In genomic region chr7:27675222-27675612, GRCm38 (mm10) we compare ENCODE assay signal across 9 mouse cellular contexts. TPM values are rescaled to one million over a fixed set of nuclear protein-coding genes. Genes with fewer than 3 reads are reported as not detected.
A peak's percentile ranks its signal among the peaks of the same experiment; 100 is the strongest.
DNase-seq lines count a peak whose midpoint lies in the region; ATAC-seq and TF ChIP-seq lines count a peak whose summit lies in the region.
"Had no signal": no experiment of that assay in that cellular context is flagged by ENCODE, and none has a peak within 500 bp of the region (broad histone marks: within the 10 kb centered on the region; RNA-seq: fewer than 3 reads in every experiment).

No protein-coding gene starts in this region.

- H3K27ac ChIP-seq in heart, postnatal 0 days (ENCODE audit: low read depth) = no peak overlapping the region
- H3K27ac ChIP-seq in heart, adult 2 months = no peak overlapping the region
- no peak overlapping the region for H3K27ac ChIP-seq in hindbrain, embryonic 12.5 days
- H3K27ac ChIP-seq in midbrain, embryonic 10.5 days (replicated peaks) = peak overlapping the region; percentile 96

- no peak overlapping the region for H3K9ac ChIP-seq in heart, postnatal 0 days (replicated peaks; ENCODE audit: low read depth, low read length)
- H3K9ac ChIP-seq in heart, adult 2 months (ENCODE audit: low read depth, low read length) = no peak overlapping the region
- H3K9ac ChIP-seq in hindbrain, embryonic 12.5 days = no peak overlapping the region; the same call in 1 of the 2 replicates

- no peaks in the 10 kb centered on the region for H3K27me3 ChIP-seq in heart, postnatal 0 days (ENCODE audit: control insufficient read depth, insufficient read depth, low read length)
- no peaks in the 10 kb centered on the region for H3K27me3 ChIP-seq in heart, adult 2 months (ENCODE audit: control insufficient read depth, insufficient read depth, low read length)
- no peaks in the 10 kb centered on the region for H3K27me3 ChIP-seq in hindbrain, embryonic 12.5 days
- no peaks in the 10 kb centered on the region for H3K27me3 ChIP-seq in midbrain, embryonic 10.5 days (ENCODE audit: low read depth, poor library complexity, severe bottlenecking)

- intact Hi-C loops in heart, adult 2 months (cut with DNase I) = loop anchor here (2.0 to 10.0 kb wide), 2 partner anchors 14 to 320 kb away; partner anchors contain the start of genes Gm20479, Shkbp1 and Zfp607b

- no peak for TF ChIP-seq POLR2A in heart, adult 2 months (IDR thresholded peaks at IDR 0.05; ENCODE audit: insufficient read depth, low read depth, low read length)

- ATAC-seq in heart, postnatal 0 days (ENCODE audit: insufficient read depth, low read depth) = no peak
- ATAC-seq in hindbrain, embryonic 12.5 days (ENCODE audit: low FRiP score) = no peak

- H3K36me3 ChIP-seq in heart, postnatal 0 days (replicated peaks; ENCODE audit: control insufficient read depth, insufficient read depth, low read length) = no peaks in the 10 kb centered on the region; the same call in none of the 2 replicates
- no peaks in the 10 kb centered on the region for H3K36me3 ChIP-seq in heart, adult 2 months (ENCODE audit: control insufficient read depth, insufficient read depth, low read length)
- peaks cover 9% of the 10 kb centered on the region; the same call in 1 of the 2 replicates for H3K36me3 ChIP-seq in hindbrain, embryonic 12.5 days
- peaks cover 19% of the 10 kb centered on the region for H3K36me3 ChIP-seq in midbrain, embryonic 10.5 days

- H3K4me2 ChIP-seq in heart, postnatal 0 days (ENCODE audit: low read depth, low read length) = peak overlapping the region; percentile 100
- peak overlapping the region; percentile 99 for H3K4me2 ChIP-seq in hindbrain, embryonic 12.5 days (replicated peaks)

- no peak for TF ChIP-seq CTCF in heart, postnatal 0 days (IDR thresholded peaks at IDR 0.05; ENCODE audit: low read depth)
- no peak for TF ChIP-seq CTCF in heart, adult 2 months (IDR thresholded peaks at IDR 0.05)

- no peak for TF ChIP-seq EP300 in heart, postnatal 0 days (IDR thresholded peaks at IDR 0.05; ENCODE audit: low read depth)
- TF ChIP-seq EP300 in heart, adult 2 months (IDR thresholded peaks at IDR 0.05; ENCODE audit: insufficient read depth, low read depth, low read length) = no peak

- WGBS in heart, postnatal 0 days = 38% methylated on average over 14 of the region's 14 CpGs
- WGBS in heart, adult 2 months = 30% methylated on average over 14 of the region's 14 CpGs
- WGBS in hindbrain, embryonic 12.5 days = 35% methylated on average over 14 of the region's 14 CpGs
- WGBS in midbrain, embryonic 10.5 days = 30% methylated on average over 14 of the region's 14 CpGs

- peaks cover 13% of the 10 kb centered on the region for H3K4me1 ChIP-seq in heart, postnatal 0 days (ENCODE audit: control insufficient read depth, insufficient read depth)
- peaks cover 8% of the 10 kb centered on the region for H3K4me1 ChIP-seq in heart, adult 2 months (ENCODE audit: control insufficient read depth, insufficient read depth, low read length)
- peaks cover 21% of the 10 kb centered on the region for H3K4me1 ChIP-seq in hindbrain, embryonic 12.5 days
- peaks cover 32% of the 10 kb centered on the region for H3K4me1 ChIP-seq in midbrain, embryonic 10.5 days

- no peaks in the 10 kb centered on the region for H3K9me3 ChIP-seq in heart, postnatal 0 days (replicated peaks; ENCODE audit: control insufficient read depth, low read length)
- no peaks in the 10 kb centered on the region for H3K9me3 ChIP-seq in hindbrain, embryonic 12.5 days (replicated peaks)
- no peaks in the 10 kb centered on the region for H3K9me3 ChIP-seq in midbrain, embryonic 10.5 days (replicated peaks)

- H3K4me3 ChIP-seq in heart, postnatal 0 days (ENCODE audit: low read depth, low read length) = peak overlapping the region; percentile 85; the same call in 1 of the 2 replicates
- H3K4me3 ChIP-seq in heart, adult 2 months = no peak overlapping the region
- peak overlapping the region; percentile 91 for H3K4me3 ChIP-seq in hindbrain, embryonic 12.5 days
- H3K4me3 ChIP-seq in midbrain, embryonic 10.5 days = peak overlapping the region; percentile 99

- DNase-seq in heart, postnatal 0 days (ENCODE audit: low spot score) = no peak
- DNase-seq in heart, adult 2 months = no peak
- peak; percentile 47 for DNase-seq in ZHBTc4 (ENCODE audit: low read depth, low spot score)
- no peak for DNase-seq in midbrain, embryonic 10.5 days (ENCODE audit: low spot score)
- DNase-seq in cerebellum, postnatal 10 days = no peak
- DNase-seq in right cerebral cortex, adult 2 months (ENCODE audit: low spot score in 2 of 2) = no peak
- DNase-seq in ovary, postnatal 36 days (ENCODE audit: low spot score) = no peak

- peaks cover 2% of the 10 kb centered on the region; the same call in 1 of the 2 replicates for H3K79me2 ChIP-seq in heart, adult 2 months (replicated peaks; ENCODE audit: control insufficient read depth, insufficient read depth, low read length)

RNA-seq across cellular contexts. Expression of gene Map3k10, which starts 0.8 kb away (rescaled TPM):
- 18.4 and 23.2 TPM in 2 replicates for total RNA-seq in heart, postnatal 0 days (2014; rRNA removed; ENCODE audit: low replicate concordance)
- 2.5 and 3.0 TPM in 2 replicates for polyA plus RNA-seq in heart, postnatal 0 days (2015; fragmentation: Nextera tagmentation; extraction: Ambion mirVana)
- 10 to 100 TPM; 20.6 to 21.7 TPM for total RNA-seq in heart, adult 2 months (2021)
- 13.5 and 14.6 TPM in 2 replicates for polyA plus RNA-seq in heart, adult 2 months (2012; rRNA removed)
- 18.8 and 19.8 TPM in 2 replicates for polyA plus RNA-seq in hindbrain, embryonic 12.5 days (2016; fragmentation: Nextera tagmentation; extraction: Ambion mirVana)
- 7.5 and 10.1 TPM in 2 replicates for polyA plus RNA-seq in midbrain, embryonic 10.5 days (2016; fragmentation: Nextera tagmentation; extraction: Ambion mirVana)

RNA-seq across cellular contexts. Expression of gene Zfp607b, which starts 13.9 kb away (rescaled TPM):
- 1.4 and 2.5 TPM in 2 replicates for total RNA-seq in heart, postnatal 0 days (2014; rRNA removed; ENCODE audit: low replicate concordance)
- polyA plus RNA-seq in heart, postnatal 0 days (2015; fragmentation: Nextera tagmentation; extraction: Ambion mirVana) = 2.1 and 2.4 TPM in 2 replicates
- total RNA-seq in heart, adult 2 months (2021) = under 1 TPM; 0.42 to 0.52 TPM
- polyA plus RNA-seq in heart, adult 2 months (2012; rRNA removed) = 0.18 and 0.20 TPM in 2 replicates
- polyA plus RNA-seq in hindbrain, embryonic 12.5 days (2016; fragmentation: Nextera tagmentation; extraction: Ambion mirVana) = 6.9 and 8.7 TPM in 2 replicates
- polyA plus RNA-seq in midbrain, embryonic 10.5 days (2016; fragmentation: Nextera tagmentation; extraction: Ambion mirVana) = 6.3 and 7.7 TPM in 2 replicates

RNA-seq across cellular contexts. Expression of gene Ttc9b, which starts 21.5 kb away (rescaled TPM):
- not detected in 2 replicates for total RNA-seq in heart, postnatal 0 days (2014; rRNA removed; ENCODE audit: low replicate concordance)
- polyA plus RNA-seq in heart, postnatal 0 days (2015; fragmentation: Nextera tagmentation; extraction: Ambion mirVana) = not detected in 2 replicates
- not detected for total RNA-seq in heart, adult 2 months (2021)
- polyA plus RNA-seq in heart, adult 2 months (2012; rRNA removed) = not detected in 2 replicates
- 19.7 and 20.4 TPM in 2 replicates for polyA plus RNA-seq in hindbrain, embryonic 12.5 days (2016; fragmentation: Nextera tagmentation; extraction: Ambion mirVana)
- polyA plus RNA-seq in midbrain, embryonic 10.5 days (2016; fragmentation: Nextera tagmentation; extraction: Ambion mirVana) = 2.6 and 5.5 TPM in 2 replicates
- total RNA-seq: neutrophil, adult 5-6 weeks had no signal

RNA-seq across cellular contexts. Expression of gene Zfp60, which starts 56.0 kb away (rescaled TPM):
- total RNA-seq in heart, postnatal 0 days (2014; rRNA removed; ENCODE audit: low replicate concordance) = 3.8 and 4.1 TPM in 2 replicates
- 11.0 and 11.1 TPM in 2 replicates for polyA plus RNA-seq in heart, postnatal 0 days (2015; fragmentation: Nextera tagmentation; extraction: Ambion mirVana)
- total RNA-seq in heart, adult 2 months (2021) = 1 to 10 TPM; 8.8 to 8.9 TPM
- 1.6 and 3.7 TPM in 2 replicates for polyA plus RNA-seq in heart, adult 2 months (2012; rRNA removed)
- polyA plus RNA-seq in hindbrain, embryonic 12.5 days (2016; fragmentation: Nextera tagmentation; extraction: Ambion mirVana) = 101 and 107 TPM in 2 replicates
- 62.4 and 80.1 TPM in 2 replicates for polyA plus RNA-seq in midbrain, embryonic 10.5 days (2016; fragmentation: Nextera tagmentation; extraction: Ambion mirVana)
